Mouse (Mus musculus): ENCODE data around the gene Magi1. TPM values are rescaled to one million over a fixed set of nuclear protein-coding genes. Genes with fewer than 3 reads are reported as not detected.

The Magi1 gene
- polyA plus RNA-seq, 1 experiment from 2014 or later, result 1.9 TPM

- peaks cover 12% of the 10 kb centered on the region for H3K4me1 ChIP-seq (ENCODE audit: insufficient read depth)
- no peaks in the 10 kb centered on the region for H3K27me3 ChIP-seq (ENCODE audit: insufficient read depth, low read length)
- H3K9me3 ChIP-seq (ENCODE audit: low read length), result no peaks in the 10 kb centered on the region
- no peak overlapping the region for H3K4me3 ChIP-seq (ENCODE audit: low read depth, low read length)
- H3K4me2 ChIP-seq (ENCODE audit: low read depth, low read length), result no peak overlapping the region
- TF ChIP-seq EP300 (IDR thresholded peaks at IDR 0.05; ENCODE audit: low read depth), result no peak
- TF ChIP-seq CTCF (IDR thresholded peaks at IDR 0.05; ENCODE audit: low read depth), result no peak
- DNase-seq (no peak), ATAC-seq (no peak)
- H3K27ac ChIP-seq (ENCODE audit: low read depth), result no peak overlapping the region
- no peak overlapping the region for H3K9ac ChIP-seq (replicated peaks)
- no peaks in the 10 kb centered on the region for H3K36me3 ChIP-seq (replicated peaks; ENCODE audit: insufficient read depth, low read length)
- WGBS (ENCODE audit: insufficient replicate concordance), result 15% methylated on average over 5 of the region's 5 CpGs
Measured at GRCm38 (mm10) chr6:94203642-94204145, 80.0 kb downstream of the Magi1 start.

GRCm38 (mm10) chr6:94201940-94202339, 81.8 kb downstream of the Magi1 start:
- Histone ChIP-seq H3K9me3 (ENCODE audit: low read length) (no peaks in the 10 kb centered on the region), H3K36me3 (replicated peaks; ENCODE audit: insufficient read depth, low read length) (no peaks in the 10 kb centered on the region), H3K27ac (ENCODE audit: low read depth) (no peak overlapping the region), H3K4me2 (ENCODE audit: low read depth, low read length) (no peak overlapping the region), H3K4me1 (ENCODE audit: insufficient read depth) (peaks cover 12% of the 10 kb centered on the region), H3K27me3 (ENCODE audit: insufficient read depth, low read length) (no peaks in the 10 kb centered on the region), H3K9ac (replicated peaks) (no peak overlapping the region), H3K4me3 (ENCODE audit: low read depth, low read length) (no peak overlapping the region)
- ATAC-seq (no peak), DNase-seq (no peak)
- WGBS (ENCODE audit: insufficient replicate concordance), result 80% methylated on average over 2 of the region's 2 CpGs
- TF ChIP-seq CTCF (IDR thresholded peaks at IDR 0.05; ENCODE audit: low read depth) (no peak), EP300 (IDR thresholded peaks at IDR 0.05; ENCODE audit: low read depth) (no peak)

GRCm38 (mm10) chr6:94200910-94201309, 82.8 kb downstream of the Magi1 start:
- Histone ChIP-seq H3K36me3 (replicated peaks; ENCODE audit: insufficient read depth, low read length) (no peaks in the 10 kb centered on the region), H3K4me3 (ENCODE audit: low read depth, low read length) (no peak overlapping the region), H3K27ac (ENCODE audit: low read depth) (no peak overlapping the region), H3K9ac (replicated peaks) (no peak overlapping the region), H3K4me2 (ENCODE audit: low read depth, low read length) (no peak overlapping the region), H3K27me3 (ENCODE audit: insufficient read depth, low read length) (no peaks in the 10 kb centered on the region), H3K9me3 (ENCODE audit: low read length) (no peaks in the 10 kb centered on the region), H3K4me1 (ENCODE audit: insufficient read depth) (peaks cover 12% of the 10 kb centered on the region)
- TF ChIP-seq EP300 (IDR thresholded peaks at IDR 0.05; ENCODE audit: low read depth) (no peak), CTCF (IDR thresholded peaks at IDR 0.05; ENCODE audit: low read depth) (no peak)
- DNase-seq (no peak), ATAC-seq (no peak)
- 50% methylated on average over 3 of the region's 3 CpGs for WGBS (ENCODE audit: insufficient replicate concordance)

DNA sequence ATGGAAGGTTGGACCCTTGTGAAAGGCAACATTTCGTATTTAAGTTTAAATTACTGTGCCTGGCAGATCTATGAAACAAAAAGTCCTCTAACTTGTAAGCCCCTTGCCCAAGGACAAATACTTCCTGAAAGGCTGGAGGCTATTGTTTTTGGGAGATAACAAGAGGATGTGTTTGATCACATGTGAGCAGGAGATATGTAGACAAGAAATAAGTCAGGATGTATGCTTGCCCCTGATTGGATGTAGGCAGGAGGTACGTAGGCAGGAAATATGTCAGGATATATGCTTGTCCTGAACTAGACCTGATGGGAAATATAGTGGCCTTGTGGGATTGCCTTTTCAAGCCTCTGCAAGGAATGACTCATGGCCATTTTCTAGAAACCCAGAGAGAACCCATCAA, 84.0 kb downstream of the Magi1 start:
- Histone ChIP-seq H3K4me3 (ENCODE audit: low read depth, low read length) (no peak overlapping the region), H3K36me3 (replicated peaks; ENCODE audit: insufficient read depth, low read length) (no peaks in the 10 kb centered on the region), H3K9me3 (ENCODE audit: low read length) (no peaks in the 10 kb centered on the region), H3K27me3 (ENCODE audit: insufficient read depth, low read length) (no peaks in the 10 kb centered on the region), H3K4me2 (ENCODE audit: low read depth, low read length) (no peak overlapping the region), H3K9ac (replicated peaks) (no peak overlapping the region), H3K27ac (ENCODE audit: low read depth) (0 out of 2 replicates have a peak overlapping the region, but pooled peaks have one; percentile 48), H3K4me1 (ENCODE audit: insufficient read depth) (peaks cover 12% of the 10 kb centered on the region)
- 49% methylated on average over 2 of the region's 2 CpGs for WGBS (ENCODE audit: insufficient replicate concordance)
- ATAC-seq, result peak; percentile 43; the same call in 1 of the 2 replicates
- DNase-seq, result no peak
- TF ChIP-seq EP300 (IDR thresholded peaks at IDR 0.05; ENCODE audit: low read depth), result peak; percentile 59
- no peak for TF ChIP-seq CTCF (IDR thresholded peaks at IDR 0.05; ENCODE audit: low read depth)

- H3K9ac ChIP-seq (replicated peaks), result no peak overlapping the region
- H3K4me1 ChIP-seq (ENCODE audit: insufficient read depth), result peaks cover 2% of the 10 kb centered on the region
- no peak overlapping the region for H3K4me2 ChIP-seq (ENCODE audit: low read depth, low read length)
- WGBS (ENCODE audit: insufficient replicate concordance), result 47% methylated on average over 1 of the region's 1 CpGs
- ATAC-seq (no peak), DNase-seq (no peak)
- H3K27me3 ChIP-seq (ENCODE audit: insufficient read depth, low read length), result no peaks in the 10 kb centered on the region
- H3K27ac ChIP-seq (ENCODE audit: low read depth), result no peak overlapping the region
- no peak for TF ChIP-seq CTCF (IDR thresholded peaks at IDR 0.05; ENCODE audit: low read depth)
- no peak for TF ChIP-seq EP300 (IDR thresholded peaks at IDR 0.05; ENCODE audit: low read depth)
- H3K4me3 ChIP-seq (ENCODE audit: low read depth, low read length), result no peak overlapping the region
- H3K36me3 ChIP-seq (replicated peaks; ENCODE audit: insufficient read depth, low read length), result no peaks in the 10 kb centered on the region
- H3K9me3 ChIP-seq (ENCODE audit: low read length), result no peaks in the 10 kb centered on the region
Measured at GRCm38 (mm10) chr6:94197831-94198230, 85.9 kb downstream of the Magi1 start.

GRCm38 (mm10) chr6:94195303-94195911, 88.3 kb downstream of the Magi1 start:
- no peaks in the 10 kb centered on the region for H3K27me3 ChIP-seq (ENCODE audit: insufficient read depth, low read length)
- no peak overlapping the region for H3K4me3 ChIP-seq (ENCODE audit: low read depth, low read length)
- no peaks in the 10 kb centered on the region for H3K9me3 ChIP-seq (ENCODE audit: low read length)
- WGBS (ENCODE audit: insufficient replicate concordance), result 64% methylated on average over 14 of the region's 14 CpGs
- no peak overlapping the region for H3K4me2 ChIP-seq (ENCODE audit: low read depth, low read length)
- H3K9ac ChIP-seq (replicated peaks), result no peak overlapping the region
- DNase-seq (no peak), ATAC-seq (no peak)
- H3K36me3 ChIP-seq (replicated peaks; ENCODE audit: insufficient read depth, low read length), result no peaks in the 10 kb centered on the region
- TF ChIP-seq CTCF (IDR thresholded peaks at IDR 0.05; ENCODE audit: low read depth) (no peak), EP300 (IDR thresholded peaks at IDR 0.05; ENCODE audit: low read depth) (no peak)
- peaks cover 3% of the 10 kb centered on the region; the same call in 1 of the 2 replicates for H3K4me1 ChIP-seq (ENCODE audit: insufficient read depth)
- no peak overlapping the region for H3K27ac ChIP-seq (ENCODE audit: low read depth)
